Mouse (Mus musculus) forebrain, embryonic 10.5 days (tissue): ENCODE results near the gene Usp10. TPM values are rescaled to one million over a fixed set of nuclear protein-coding genes. Genes with fewer than 3 reads are reported as not detected.

ENCODE experiments used
- DNase-seq: peaks from one replicate; pipeline ENCODE4 v3.0.0-alpha.2; 2017; ENCODE audit warnings: low spot score; ENCODE audit errors: extremely low spot score
- H3K27ac ChIP-seq: fragments of 300-500 bp; sonication (generic); 2 replicates; pipeline ENCODE4 v1.5.1; 2016; ENCODE audit warnings: mild to moderate bottlenecking
- H3K27me3 ChIP-seq: fragments of 300-500 bp; sonication (generic); 2 replicates; pipeline ENCODE4 v1.6.1; 2016; ENCODE audit warnings: mild to moderate bottlenecking; ENCODE audit not compliant: poor library complexity, severe bottlenecking
- H3K36me3 ChIP-seq: fragments of 300-500 bp; sonication (generic); replicated peaks from 2 replicates; pipeline ENCODE4 v1.6.1; 2016; ENCODE audit warnings: mild to moderate bottlenecking, moderate library complexity
- H3K4me1 ChIP-seq: fragments of 300-500 bp; sonication (generic); 2 replicates; pipeline ENCODE4 v1.6.1; 2016
- H3K4me3 ChIP-seq: fragments of 300-500 bp; sonication (generic); 2 replicates; pipeline ENCODE4 v1.5.1; 2016; ENCODE audit warnings: mild to moderate bottlenecking, moderate library complexity
- H3K9me3 ChIP-seq: fragments of 300-500 bp; sonication (generic); 2 replicates; pipeline ENCODE4 v1.6.1; 2016; ENCODE audit warnings: mild to moderate bottlenecking, moderate library complexity
- WGBS: fragments of 180-500 bp; shearing (Covaris S2); methylation state at CpG from one replicate; pipeline ENCODE4 v1.1.7; 2016; 5-methylcytosine and 5-hydroxymethylcytosine counted together
- polyA plus RNA-seq: library from polyadenylated mRNA; unstranded; fragments of >200 nt; fragmentation: Nextera tagmentation; extraction: Ambion mirVana; gene quantifications from 2 replicates; pipeline ENCODE4 v1.2.1, GENCODE M21; 2016

Gene Usp10
- polyA plus RNA-seq, 1 experiment from 2014 or later, result 251 TPM

GRCm38 (mm10) chr8:119897933-119898332 lies 12.2 kb upstream of the Usp10 start:
- H3K27me3 ChIP-seq, result peaks cover 40% of the 10 kb centered on the region
- H3K4me1 ChIP-seq, result peaks cover 15% of the 10 kb centered on the region
- no peaks in the 10 kb centered on the region for H3K36me3 ChIP-seq
- no peaks in the 10 kb centered on the region for H3K9me3 ChIP-seq
- no peak overlapping the region for H3K4me3 ChIP-seq
- DNase-seq, result no peak
- 43% methylated on average over 13 of the region's 13 CpGs for WGBS
- no peak overlapping the region for H3K27ac ChIP-seq

- H3K27me3 ChIP-seq, result peaks cover 40% of the 10 kb centered on the region
- H3K4me1 ChIP-seq, result peaks cover 27% of the 10 kb centered on the region
- 82% methylated on average over 3 of the region's 3 CpGs for WGBS
- H3K4me3 ChIP-seq, result no peak overlapping the region
- no peaks in the 10 kb centered on the region for H3K9me3 ChIP-seq
- DNase-seq, result no peak
- H3K27ac ChIP-seq, result 0 out of 2 replicates have a peak overlapping the region, but pooled peaks have one; percentile 30
- no peaks in the 10 kb centered on the region for H3K36me3 ChIP-seq
Measured at GRCm38 (mm10) chr8:119901349-119901748, 8.8 kb upstream of the Usp10 start.

- WGBS, result 75% methylated on average over 8 of the region's 8 CpGs
- no peaks in the 10 kb centered on the region for H3K36me3 ChIP-seq
- H3K9me3 ChIP-seq, result no peaks in the 10 kb centered on the region
- no peak for DNase-seq
- peaks cover 38% of the 10 kb centered on the region for H3K27me3 ChIP-seq
- H3K4me3 ChIP-seq, result no peak overlapping the region
- 0 out of 2 replicates have a peak overlapping the region, but pooled peaks have one; percentile 30 for H3K27ac ChIP-seq
- peaks cover 27% of the 10 kb centered on the region for H3K4me1 ChIP-seq
Measured at GRCm38 (mm10) chr8:119901952-119902351, 8.2 kb upstream of the Usp10 start.

GRCm38 (mm10) chr8:119904323-119904911 lies 5.7 kb upstream of the Usp10 start:
- no peaks in the 10 kb centered on the region for H3K36me3 ChIP-seq
- H3K4me3 ChIP-seq, result no peak overlapping the region
- no peak for DNase-seq
- peaks cover 19% of the 10 kb centered on the region for H3K4me1 ChIP-seq
- 58% methylated on average over 12 of the region's 12 CpGs for WGBS
- H3K27ac ChIP-seq, result no peak overlapping the region
- H3K9me3 ChIP-seq, result no peaks in the 10 kb centered on the region
- peaks cover 13% of the 10 kb centered on the region for H3K27me3 ChIP-seq

- Histone ChIP-seq H3K9me3 (no peaks in the 10 kb centered on the region), H3K27me3 (peaks cover 6% of the 10 kb centered on the region; the same call in 1 of the 2 replicates), H3K4me1 (peaks cover 48% of the 10 kb centered on the region), H3K27ac (peak within 1 kb of the TSS; percentile 98), H3K36me3 (no peaks in the 10 kb centered on the region), H3K4me3 (peak within 1 kb of the TSS; percentile 90)
- under 1% methylated on average over 97 of the region's 97 CpGs for WGBS
- DNase-seq, result peak; percentile 86
Measured at GRCm38 (mm10) chr8:119910547-119911257, 542 bp downstream of the Usp10 start, which contains the start of gene Gm20388. TSS of gene Gm20388 (plus strand) at chr8:119910841.

- Histone ChIP-seq H3K4me3 (peak overlapping the region; percentile 90), H3K27me3 (peaks cover 6% of the 10 kb centered on the region; the same call in 1 of the 2 replicates), H3K27ac (peak overlapping the region; percentile 98), H3K9me3 (no peaks in the 10 kb centered on the region), H3K4me1 (peaks cover 55% of the 10 kb centered on the region), H3K36me3 (peaks cover 6% of the 10 kb centered on the region; the same call in 1 of the 2 replicates)
- DNase-seq, result no peak
- 1% methylated on average over 30 of the region's 30 CpGs for WGBS
Measured at GRCm38 (mm10) chr8:119911258-119911962, 1.2 kb downstream of the Usp10 start.

GRCm38 (mm10) chr8:119912643-119913042 lies 2.5 kb downstream of the Usp10 start:
- Histone ChIP-seq H3K27me3 (peaks cover 6% of the 10 kb centered on the region; the same call in 1 of the 2 replicates), H3K9me3 (no peaks in the 10 kb centered on the region), H3K27ac (no peak overlapping the region), H3K36me3 (peaks cover 17% of the 10 kb centered on the region), H3K4me1 (peaks cover 62% of the 10 kb centered on the region), H3K4me3 (peak overlapping the region; percentile 90)
- DNase-seq, result no peak
- 50% methylated on average over 6 of the region's 6 CpGs for WGBS

- peaks cover 6% of the 10 kb centered on the region; the same call in 1 of the 2 replicates for H3K27me3 ChIP-seq
- DNase-seq, result no peak
- 74% methylated on average over 3 of the region's 3 CpGs for WGBS
- peaks cover 62% of the 10 kb centered on the region for H3K4me1 ChIP-seq
- H3K27ac ChIP-seq, result no peak overlapping the region
- H3K36me3 ChIP-seq, result peaks cover 23% of the 10 kb centered on the region
- no peaks in the 10 kb centered on the region for H3K9me3 ChIP-seq
- peak overlapping the region; percentile 90 for H3K4me3 ChIP-seq
Measured at GRCm38 (mm10) chr8:119913181-119913580, 3.0 kb downstream of the Usp10 start.

- Histone ChIP-seq H3K4me1 (peaks cover 62% of the 10 kb centered on the region), H3K9me3 (no peaks in the 10 kb centered on the region), H3K27me3 (peaks cover 6% of the 10 kb centered on the region; the same call in 1 of the 2 replicates), H3K27ac (no peak overlapping the region), H3K36me3 (peaks cover 32% of the 10 kb centered on the region), H3K4me3 (no peak overlapping the region)
- DNase-seq, result no peak
- WGBS, result 66% methylated on average over 2 of the region's 2 CpGs
Measured at GRCm38 (mm10) chr8:119914161-119914560, 4.0 kb downstream of the Usp10 start.

- no peak overlapping the region for H3K27ac ChIP-seq
- no peak for DNase-seq
- no peak overlapping the region for H3K4me3 ChIP-seq
- peaks cover 40% of the 10 kb centered on the region for H3K36me3 ChIP-seq
- peaks cover 57% of the 10 kb centered on the region for H3K4me1 ChIP-seq
- WGBS, result 91% methylated on average over 4 of the region's 4 CpGs
- H3K9me3 ChIP-seq, result no peaks in the 10 kb centered on the region
- H3K27me3 ChIP-seq, result no peaks in the 10 kb centered on the region
Measured at GRCm38 (mm10) chr8:119915298-119915697, 5.1 kb downstream of the Usp10 start.

- Histone ChIP-seq H3K9me3 (no peaks in the 10 kb centered on the region), H3K4me1 (peaks cover 57% of the 10 kb centered on the region), H3K27me3 (no peaks in the 10 kb centered on the region), H3K27ac (no peak overlapping the region), H3K36me3 (peaks cover 51% of the 10 kb centered on the region), H3K4me3 (no peak overlapping the region)
- WGBS, result 83% methylated on average over 16 of the region's 16 CpGs
- DNase-seq, result no peak
Measured at GRCm38 (mm10) chr8:119916237-119916892, 6.2 kb downstream of the Usp10 start.

- Histone ChIP-seq H3K27ac (no peak overlapping the region), H3K9me3 (no peaks in the 10 kb centered on the region), H3K4me3 (no peak overlapping the region), H3K27me3 (no peaks in the 10 kb centered on the region), H3K4me1 (peaks cover 55% of the 10 kb centered on the region), H3K36me3 (peaks cover 51% of the 10 kb centered on the region)
- DNase-seq, result no peak
- WGBS, result 91% methylated on average over 3 of the region's 3 CpGs
Measured at GRCm38 (mm10) chr8:119917415-119917814, 7.3 kb downstream of the Usp10 start.
